Mouse (Mus musculus) forebrain, embryonic 10.5 days (tissue): ENCODE data around the gene Gm11037. TPM values are rescaled to one million over a fixed set of nuclear protein-coding genes. Genes with fewer than 3 reads are reported as not detected.
"Not testable (repeated sequence)": the region's sequence is repeated elsewhere in the genome, so short reads cannot be mapped to it uniquely, and the experiment has no call there.

Experiments
- DNase-seq: peaks from one replicate; pipeline ENCODE4 v3.0.0-alpha.2; 2017; ENCODE audit warnings: low spot score; ENCODE audit errors: extremely low spot score
- H3K27ac ChIP-seq: fragments of 300-500 bp; sonication (generic); 2 replicates; pipeline ENCODE4 v1.5.1; 2016; ENCODE audit warnings: mild to moderate bottlenecking
- H3K27me3 ChIP-seq: fragments of 300-500 bp; sonication (generic); 2 replicates; pipeline ENCODE4 v1.6.1; 2016; ENCODE audit warnings: mild to moderate bottlenecking; ENCODE audit not compliant: poor library complexity, severe bottlenecking
- H3K36me3 ChIP-seq: fragments of 300-500 bp; sonication (generic); replicated peaks from 2 replicates; pipeline ENCODE4 v1.6.1; 2016; ENCODE audit warnings: mild to moderate bottlenecking, moderate library complexity
- H3K4me1 ChIP-seq: fragments of 300-500 bp; sonication (generic); 2 replicates; pipeline ENCODE4 v1.6.1; 2016
- H3K4me3 ChIP-seq: fragments of 300-500 bp; sonication (generic); 2 replicates; pipeline ENCODE4 v1.5.1; 2016; ENCODE audit warnings: mild to moderate bottlenecking, moderate library complexity
- H3K9me3 ChIP-seq: fragments of 300-500 bp; sonication (generic); 2 replicates; pipeline ENCODE4 v1.6.1; 2016; ENCODE audit warnings: mild to moderate bottlenecking, moderate library complexity
- WGBS: fragments of 180-500 bp; shearing (Covaris S2); methylation state at CpG from one replicate; pipeline ENCODE4 v1.1.7; 2016; 5-methylcytosine and 5-hydroxymethylcytosine counted together
- polyA plus RNA-seq: library from polyadenylated mRNA; unstranded; fragments of >200 nt; fragmentation: Nextera tagmentation; extraction: Ambion mirVana; gene quantifications from 2 replicates; pipeline ENCODE4 v1.2.1, GENCODE M21; 2016

The Gm11037 gene
- polyA plus RNA-seq = not detected in 2 replicates

DNA sequence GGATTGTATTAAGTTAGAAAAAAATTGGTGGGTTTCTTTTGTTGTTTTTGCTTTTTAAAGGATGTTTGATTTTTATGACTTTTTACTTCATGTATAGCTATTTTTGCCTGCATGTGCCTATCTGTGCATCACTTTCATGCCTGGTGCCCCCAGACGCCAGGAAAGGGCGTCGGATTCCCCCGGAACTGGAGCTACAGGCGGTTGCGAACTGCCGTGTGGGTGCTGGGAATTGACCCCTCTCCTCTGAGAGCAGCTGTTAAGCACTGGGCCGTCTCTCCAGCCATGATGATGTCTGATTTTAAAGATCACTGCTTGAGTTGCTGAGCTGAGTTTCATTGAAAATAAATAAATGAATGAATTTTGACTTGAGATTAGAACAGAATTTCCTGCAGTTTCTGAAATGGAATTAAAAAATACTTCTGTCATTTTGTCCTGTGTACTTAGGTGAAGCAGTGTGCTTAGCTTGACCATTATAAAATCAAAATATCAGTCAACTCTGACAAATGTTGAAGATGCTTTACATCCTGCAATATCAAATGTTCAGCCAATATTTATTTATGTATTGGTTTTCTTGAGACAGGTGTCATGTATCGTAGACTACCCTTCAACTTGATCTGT, at the start of gene Gm11037:
Gene Gm11037, plus strand, starts transcription at position 568 of the 618 bp plus-strand sequence.
- 89% methylated on average over 9 of the region's 9 CpGs for WGBS
- no peak for DNase-seq
- Histone ChIP-seq H3K9me3 (no peaks in the 10 kb centered on the region), H3K27me3 (0 out of 2 replicates have a peak, but pooled peaks cover 6% of the 10 kb centered on the region), H3K36me3 (peaks cover 9% of the 10 kb centered on the region; the same call in 1 of the 2 replicates), H3K4me3 (no peak within 1 kb of the TSS), H3K4me1 (peaks cover 41% of the 10 kb centered on the region), H3K27ac (no peak within 1 kb of the TSS)

DNA sequence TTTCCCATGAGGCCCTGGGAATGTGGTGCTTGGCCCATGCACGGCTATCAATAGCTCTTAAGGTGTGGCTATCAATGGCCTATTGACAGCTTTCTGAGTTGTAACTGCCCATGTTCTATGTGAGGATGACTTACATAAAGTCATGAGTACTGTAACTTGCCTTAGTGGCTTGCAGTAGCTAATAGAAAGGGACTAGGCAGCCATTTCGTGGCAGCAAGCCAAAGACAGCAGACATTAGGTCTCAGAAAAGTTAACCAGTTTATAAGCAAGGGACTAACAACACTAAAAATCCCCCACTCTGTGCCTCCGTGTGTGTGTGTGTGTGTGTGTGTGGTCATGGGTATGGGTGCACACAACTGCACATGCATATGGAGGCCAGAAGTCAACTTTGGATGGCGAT, 49.1 kb upstream of the Gm11037 start:
- Histone ChIP-seq H3K27me3 (no peaks in the 10 kb centered on the region), H3K27ac (no peak overlapping the region), H3K4me3 (no peak overlapping the region), H3K36me3 (no peaks in the 10 kb centered on the region), H3K4me1 (no peaks in the 10 kb centered on the region), H3K9me3 (no peaks in the 10 kb centered on the region)
- no peak for DNase-seq
- WGBS = 83% methylated on average over 4 of the region's 4 CpGs

DNA sequence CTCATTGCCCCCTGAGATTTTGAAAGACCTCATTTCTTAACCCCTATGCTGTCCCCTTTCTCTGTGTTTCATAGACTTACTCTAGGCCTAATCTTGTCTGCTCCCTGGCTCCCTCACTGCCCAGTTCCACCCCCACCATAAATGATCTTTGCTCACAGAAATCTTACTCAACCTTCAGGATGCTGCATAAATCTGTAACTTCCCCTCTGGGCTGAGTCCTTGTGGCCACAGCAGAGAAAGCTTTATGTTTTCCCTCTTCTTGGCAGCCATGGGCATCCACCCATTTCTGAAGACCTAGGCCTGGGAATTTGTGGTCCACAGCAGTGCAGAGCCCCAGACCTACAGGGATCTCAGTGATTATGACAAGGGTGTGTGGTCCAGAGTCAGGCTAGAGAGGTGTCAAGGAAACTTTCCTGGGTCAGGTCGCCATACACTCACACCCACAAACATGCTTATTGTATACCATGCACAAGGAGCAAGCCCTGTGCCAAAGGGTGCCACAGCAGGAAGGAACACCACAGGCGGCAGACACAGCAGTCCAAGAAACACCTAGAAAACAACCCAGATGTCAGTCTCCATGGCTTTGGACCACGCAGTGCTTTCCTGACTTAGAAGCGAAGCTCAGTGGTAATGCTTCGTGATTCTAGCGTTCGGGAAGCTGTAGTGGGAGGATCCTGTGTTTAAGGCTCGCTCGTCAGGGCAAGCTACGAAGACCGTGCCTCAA, 46.5 kb upstream of the Gm11037 start, which contains the start of gene Siglec1:
Gene Siglec1, minus strand, starts transcription at position 99 of the 724 bp plus-strand sequence.
- Histone ChIP-seq H3K9me3 (no peaks in the 10 kb centered on the region), H3K36me3 (no peaks in the 10 kb centered on the region), H3K4me3 (no peak within 1 kb of the TSS), H3K27ac (no peak within 1 kb of the TSS), H3K4me1 (no peaks in the 10 kb centered on the region), H3K27me3 (no peaks in the 10 kb centered on the region)
- 90% methylated on average over 11 of the region's 11 CpGs for WGBS
- DNase-seq = no peak

DNA sequence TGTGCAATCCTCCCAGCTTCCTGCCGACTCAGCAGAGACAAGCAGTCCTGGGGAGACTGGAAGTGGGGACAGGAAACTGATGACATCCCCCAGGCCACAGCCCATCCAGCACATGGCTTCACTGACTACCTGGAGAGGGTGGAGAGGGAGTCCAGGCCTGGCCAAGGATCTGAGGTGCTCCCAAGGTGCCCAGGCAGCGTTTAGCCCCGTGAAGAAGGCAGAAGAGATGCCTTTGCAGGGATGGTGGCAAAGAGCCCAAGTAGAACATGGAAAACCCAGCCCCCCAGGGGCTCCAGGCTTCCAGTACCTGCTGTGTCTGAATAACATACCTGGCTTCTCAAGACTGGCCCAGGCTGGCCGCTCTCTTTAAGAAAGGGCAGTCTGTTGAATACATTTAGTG, 44.7 kb upstream of the Gm11037 start:
- H3K36me3 ChIP-seq = no peaks in the 10 kb centered on the region

DNA sequence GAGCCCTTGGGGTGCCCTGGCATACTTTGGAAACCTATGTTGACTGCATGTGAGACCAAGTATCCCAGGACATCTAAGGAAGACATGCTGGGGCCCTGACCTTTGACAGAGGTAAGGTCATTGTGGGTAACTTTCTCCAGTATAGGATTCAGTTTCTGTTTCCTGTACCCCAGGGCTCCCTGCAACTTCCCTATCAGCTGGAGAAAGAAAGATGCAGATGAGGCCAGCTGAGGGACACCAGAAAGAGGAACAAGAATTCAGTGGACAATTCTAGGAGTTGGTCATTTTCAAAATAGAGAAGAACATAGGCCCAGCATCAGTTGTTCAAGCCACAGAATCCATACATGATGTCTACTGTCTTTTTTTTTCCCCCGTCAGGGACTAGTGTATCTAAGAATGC, 43.7 kb upstream of the Gm11037 start:
- H3K4me3 ChIP-seq = no peak overlapping the region
- no peaks in the 10 kb centered on the region for H3K36me3 ChIP-seq
- H3K27ac ChIP-seq = no peak overlapping the region
- 82% methylated on average over 1 of the region's 1 CpGs for WGBS
- DNase-seq = no peak
- H3K4me1 ChIP-seq = no peaks in the 10 kb centered on the region
- H3K27me3 ChIP-seq = no peaks in the 10 kb centered on the region
- H3K9me3 ChIP-seq = no peaks in the 10 kb centered on the region

More for the DNA sequence above, 44.7 kb upstream of the Gm11037 start:
- Histone ChIP-seq H3K4me3 (no peak overlapping the region), H3K9me3 (no peaks in the 10 kb centered on the region), H3K27ac (no peak overlapping the region), H3K27me3 (no peaks in the 10 kb centered on the region), H3K4me1 (no peaks in the 10 kb centered on the region)
- WGBS = 82% methylated on average over 4 of the region's 4 CpGs
- DNase-seq = no peak

DNA sequence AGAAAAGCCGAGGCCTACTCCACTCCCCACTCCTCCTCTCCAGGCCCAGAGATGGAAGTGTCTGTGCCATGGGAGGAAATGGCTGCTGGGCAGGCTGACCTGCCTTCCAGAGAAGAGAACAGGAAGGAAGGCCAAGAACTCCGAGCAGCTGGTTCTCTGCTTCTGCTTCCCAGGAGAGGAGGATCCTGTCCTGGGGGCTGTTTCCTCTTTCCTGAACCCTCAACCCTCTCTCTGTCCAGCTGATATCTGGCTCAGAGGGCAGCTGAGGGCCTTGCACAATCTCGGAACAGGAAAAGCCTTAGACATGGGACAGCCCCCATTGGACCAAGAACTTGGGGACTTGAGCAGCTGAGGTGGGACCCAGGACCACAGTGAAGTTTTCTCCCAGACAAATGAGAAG, 42.4 kb upstream of the Gm11037 start:
- Histone ChIP-seq H3K36me3 (no peaks in the 10 kb centered on the region), H3K4me3 (no peak overlapping the region), H3K27me3 (no peaks in the 10 kb centered on the region), H3K4me1 (peaks cover 2% of the 10 kb centered on the region), H3K9me3 (no peaks in the 10 kb centered on the region), H3K27ac (no peak overlapping the region)
- 84% methylated on average over 3 of the region's 3 CpGs for WGBS
- DNase-seq = no peak

DNA sequence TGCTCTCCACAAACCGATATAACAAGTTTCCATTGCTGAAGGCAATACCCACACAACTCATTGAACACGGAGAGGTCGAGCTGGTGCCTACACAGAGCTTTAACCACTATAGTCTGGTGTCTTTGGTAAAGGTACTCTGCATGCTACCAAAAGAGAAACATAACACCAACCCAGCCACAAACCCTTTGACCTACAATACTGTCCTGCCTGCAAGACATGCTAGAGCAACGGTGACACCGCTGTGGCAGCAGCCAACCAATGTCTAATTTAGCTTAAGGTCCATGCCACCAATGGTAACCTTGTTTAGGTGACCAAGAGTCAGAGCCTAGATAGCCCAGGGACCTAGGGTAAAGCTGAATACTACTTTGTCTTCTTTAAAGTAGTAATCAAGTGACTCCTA, 39.7 kb upstream of the Gm11037 start:
- 90% methylated on average over 5 of the region's 5 CpGs for WGBS
- H3K36me3 ChIP-seq = no peaks in the 10 kb centered on the region
- no peak overlapping the region for H3K27ac ChIP-seq
- no peak overlapping the region for H3K4me3 ChIP-seq
- H3K27me3 ChIP-seq = no peaks in the 10 kb centered on the region
- no peaks in the 10 kb centered on the region for H3K9me3 ChIP-seq
- H3K4me1 ChIP-seq = peaks cover 25% of the 10 kb centered on the region
- DNase-seq = no peak

DNA sequence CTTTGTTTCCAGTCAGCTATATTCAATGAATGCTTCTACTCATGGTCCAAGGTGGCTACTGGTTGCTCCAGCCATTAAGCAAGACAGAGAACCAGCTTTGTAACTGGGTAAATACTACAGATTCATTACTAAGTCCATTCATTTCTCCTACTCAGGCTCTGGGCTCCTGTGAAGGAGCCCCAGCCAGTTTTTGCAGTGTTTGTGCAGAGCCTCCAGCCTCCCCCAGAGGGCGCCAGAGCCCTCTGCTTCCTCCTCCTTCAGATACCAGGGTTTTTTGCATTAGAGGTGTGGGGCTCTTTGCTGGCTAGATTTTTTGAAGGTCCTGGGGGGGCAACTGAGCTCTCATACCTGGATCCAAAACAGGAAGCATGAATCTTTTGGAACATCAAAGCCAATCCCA, 38.5 kb upstream of the Gm11037 start:
- WGBS = 0% methylated on average over 1 of the region's 1 CpGs
- H3K36me3 ChIP-seq = no peaks in the 10 kb centered on the region

DNA sequence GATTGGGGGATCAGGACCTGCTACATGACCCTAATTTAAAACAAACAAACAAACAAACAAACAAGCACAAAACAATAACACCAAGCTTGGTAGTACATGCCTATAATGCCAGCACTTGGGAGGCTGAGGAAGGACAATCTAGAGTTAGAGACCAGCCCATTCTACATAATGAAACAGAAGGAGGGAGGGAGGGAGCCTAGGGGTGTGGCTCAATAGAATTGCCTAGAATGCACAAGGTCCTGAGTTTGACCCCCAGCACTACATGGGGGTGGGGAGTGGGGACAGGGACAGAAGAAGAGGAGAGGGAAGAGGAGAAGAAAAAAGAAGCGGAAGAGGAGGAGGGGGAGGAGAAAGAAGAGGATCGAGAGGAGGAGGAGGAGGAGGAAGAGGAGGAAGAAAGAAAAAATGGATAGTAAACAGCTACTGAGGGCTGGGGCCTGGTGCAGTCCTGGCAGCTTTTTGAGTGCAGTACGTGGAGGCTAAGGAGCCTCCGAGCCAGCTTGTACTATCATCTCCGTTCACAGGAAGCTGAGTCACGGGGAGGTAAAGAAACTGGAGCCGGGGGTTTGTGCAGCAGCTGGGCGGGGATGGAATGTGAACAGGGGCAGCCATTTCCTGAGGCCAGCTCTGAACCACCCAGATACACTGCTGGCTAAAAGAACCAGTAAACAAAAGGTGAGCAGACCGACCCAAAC, 37.0 kb upstream of the Gm11037 start:
- Histone ChIP-seq H3K27me3 (no peaks in the 10 kb centered on the region), H3K36me3 (no peaks in the 10 kb centered on the region), H3K4me3 (peak overlapping the region; percentile 11), H3K4me1 (peaks cover 25% of the 10 kb centered on the region), H3K9me3 (no peaks in the 10 kb centered on the region), H3K27ac (peak overlapping the region; percentile 86)
- DNase-seq = peak; percentile 44
- 24% methylated on average over 9 of the region's 9 CpGs for WGBS

More for the DNA sequence above, 38.5 kb upstream of the Gm11037 start:
- DNase-seq = peak; percentile 65
- H3K27ac ChIP-seq = no peak overlapping the region
- H3K27me3 ChIP-seq = no peaks in the 10 kb centered on the region
- no peaks in the 10 kb centered on the region for H3K9me3 ChIP-seq
- no peak overlapping the region for H3K4me3 ChIP-seq
- H3K4me1 ChIP-seq = peaks cover 25% of the 10 kb centered on the region

DNA sequence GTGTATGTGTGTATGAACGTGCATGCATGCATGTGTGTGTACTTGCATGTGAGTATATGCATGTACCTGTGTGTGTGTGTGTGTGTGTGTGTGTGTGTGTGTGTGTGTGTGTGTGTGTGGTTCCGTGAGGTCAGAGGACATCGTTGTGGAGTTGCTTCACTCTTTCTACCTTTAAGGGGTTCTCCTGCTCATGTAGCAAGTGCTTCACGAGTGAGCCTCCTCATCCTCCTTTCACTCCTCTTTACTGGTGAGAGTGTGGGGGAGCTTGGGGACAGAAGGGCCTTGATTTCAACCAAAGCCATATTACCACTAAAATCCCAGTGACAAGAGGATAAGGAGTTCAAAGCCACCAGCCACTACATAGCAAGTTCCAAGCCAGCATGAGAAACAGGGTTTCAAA, 36.2 kb upstream of the Gm11037 start:
- peak overlapping the region; percentile 86 for H3K27ac ChIP-seq
- DNase-seq = peak; percentile 14
- peaks cover 25% of the 10 kb centered on the region for H3K4me1 ChIP-seq
- H3K9me3 ChIP-seq = no peaks in the 10 kb centered on the region
- no peak overlapping the region for H3K4me3 ChIP-seq
- WGBS = 87% methylated on average over 4 of the region's 4 CpGs
- H3K36me3 ChIP-seq = no peaks in the 10 kb centered on the region
- no peaks in the 10 kb centered on the region for H3K27me3 ChIP-seq

DNA sequence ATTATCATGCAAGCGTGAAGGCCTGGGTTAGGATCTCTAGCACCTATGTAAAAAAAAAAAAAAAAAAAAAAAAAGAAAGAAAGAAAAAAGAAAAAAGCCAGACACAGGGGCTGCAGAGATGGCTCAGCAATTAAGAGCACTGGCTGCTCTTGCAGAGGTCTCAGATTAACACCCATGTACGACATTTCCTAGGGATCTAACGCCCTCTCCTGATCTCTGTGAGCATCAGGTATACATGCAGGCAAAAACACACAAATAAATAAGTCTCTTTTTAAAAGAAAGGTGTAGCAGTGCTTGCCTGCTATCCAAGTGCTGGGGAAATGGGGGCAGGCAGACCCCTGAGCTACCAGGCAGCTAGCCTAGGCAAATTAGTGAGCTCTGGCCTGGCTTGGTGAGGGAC, 31.8 kb upstream of the Gm11037 start:
- Histone ChIP-seq H3K36me3 (no peaks in the 10 kb centered on the region), H3K9me3 (no peaks in the 10 kb centered on the region), H3K4me1 (peaks cover 15% of the 10 kb centered on the region), H3K4me3 (no peak overlapping the region), H3K27ac (no peak overlapping the region), H3K27me3 (no peaks in the 10 kb centered on the region)
- 53% methylated on average over 3 of the region's 3 CpGs for WGBS
- no peak for DNase-seq

DNA sequence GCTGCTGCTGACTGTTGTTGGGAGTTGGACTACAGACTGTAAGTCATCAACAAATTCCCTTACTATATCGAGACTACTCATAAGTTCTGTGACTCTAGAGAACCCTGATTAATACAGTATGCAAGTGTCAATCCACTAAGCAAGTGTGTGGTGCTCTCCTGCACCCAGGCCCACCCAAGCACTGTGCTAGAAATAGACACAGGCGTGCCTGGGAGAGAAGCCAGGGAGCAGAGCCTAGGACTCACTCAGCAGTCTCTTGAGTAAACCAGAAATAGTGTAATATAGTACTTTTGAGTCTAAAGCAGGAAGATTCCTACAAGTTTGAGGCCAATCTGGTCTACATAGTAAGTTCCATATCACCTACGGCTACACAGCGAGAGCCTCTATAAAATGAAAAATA, 29.3 kb upstream of the Gm11037 start:
- Histone ChIP-seq H3K9me3 (no peaks in the 10 kb centered on the region), H3K27ac (no peak overlapping the region), H3K27me3 (no peaks in the 10 kb centered on the region), H3K4me3 (no peak overlapping the region), H3K36me3 (no peaks in the 10 kb centered on the region), H3K4me1 (no peaks in the 10 kb centered on the region)
- DNase-seq = no peak
- WGBS = 91% methylated on average over 4 of the region's 4 CpGs

DNA sequence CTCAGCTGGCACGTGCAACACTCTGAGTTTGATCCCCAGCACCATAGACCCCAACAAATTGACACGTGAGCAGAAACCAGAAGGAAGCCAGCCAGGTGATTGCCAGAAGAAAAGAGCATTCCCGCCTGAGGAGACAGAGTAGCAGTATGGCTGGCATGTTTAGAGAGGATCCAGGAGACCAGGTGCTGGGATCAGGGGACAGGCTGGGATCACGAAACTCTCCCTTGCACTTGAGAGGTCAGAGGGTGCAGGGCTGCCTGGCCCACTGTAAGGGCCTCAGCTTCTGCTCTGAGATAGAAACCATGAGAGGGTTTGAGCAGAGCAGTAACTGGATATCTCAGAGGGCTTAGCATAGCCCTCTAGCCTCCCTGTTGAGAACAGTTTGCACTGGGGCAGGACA, 28.2 kb upstream of the Gm11037 start:
- not testable (repeated sequence) for H3K4me1 ChIP-seq, H3K27ac ChIP-seq, DNase-seq, H3K27me3 ChIP-seq, H3K36me3 ChIP-seq, H3K4me3 ChIP-seq, H3K9me3 ChIP-seq
- 66% methylated on average over 4 of the region's 4 CpGs for WGBS
